Mouse (Mus musculus) intestine, postnatal 0 days (tissue): ENCODE results near the gene Smtnl1. TPM values are rescaled to one million over a fixed set of nuclear protein-coding genes. Genes with fewer than 3 reads are reported as not detected.

Experiments used
- ATAC-seq: fragments of 200-750 bp; cut with Nextera tagmentation; 2 replicates; pipeline ENCODE4 v1.8.0; 2017; ENCODE audit warnings: mild to moderate bottlenecking, moderate TSS enrichment, moderate library complexity
- H3K27ac ChIP-seq: fragments of 300-500 bp; sonication (generic); 2 replicates; pipeline ENCODE4 v1.5.1; 2014; ENCODE audit warnings: mild to moderate bottlenecking, low read depth, low read length, moderate library complexity
- H3K27me3 ChIP-seq: fragments of 300-500 bp; sonication (generic); replicated peaks from 2 replicates; pipeline ENCODE4 v1.6.1; 2014; ENCODE audit warnings: low read length, mixed read lengths; ENCODE audit not compliant: control insufficient read depth, insufficient read depth
- H3K36me3 ChIP-seq: fragments of 300-500 bp; sonication (generic); 2 replicates; pipeline ENCODE4 v1.6.1; 2014; ENCODE audit warnings: mild to moderate bottlenecking, moderate library complexity; ENCODE audit not compliant: control insufficient read depth, insufficient read depth
- H3K4me1 ChIP-seq: fragments of 300-500 bp; sonication (generic); replicated peaks from 2 replicates; pipeline ENCODE4 v1.6.1; 2014; ENCODE audit warnings: antibody characterized with exemption, low read length, mixed read lengths; ENCODE audit not compliant: control insufficient read depth, insufficient read depth
- H3K4me2 ChIP-seq: fragments of 300-500 bp; sonication (generic); replicated peaks from 2 replicates; pipeline ENCODE4 v1.6.1; 2014; ENCODE audit warnings: low read depth, mild to moderate bottlenecking, moderate library complexity
- H3K4me3 ChIP-seq: fragments of 300-500 bp; sonication (generic); 2 replicates; pipeline ENCODE4 v1.5.1; 2014; ENCODE audit warnings: low read depth, low read length
- H3K9ac ChIP-seq: fragments of 300-500 bp; sonication (generic); 2 replicates; pipeline ENCODE4 v1.6.1; 2014; ENCODE audit warnings: mild to moderate bottlenecking, low read depth, low read length
- H3K9me3 ChIP-seq: fragments of 300-500 bp; sonication (generic); 2 replicates; pipeline ENCODE4 v1.6.1; 2016; ENCODE audit warnings: mixed run types; ENCODE audit not compliant: control insufficient read depth
- CTCF ChIP-seq: sonication (generic); IDR thresholded peaks from 2 replicates; pipeline ENCODE4 v1.5.1; 2016; ENCODE audit warnings: low read depth, mild to moderate bottlenecking, control low read depth, antibody characterized with exemption, moderate library complexity
- WGBS: fragments of 180-500 bp; shearing (Covaris S2); extraction: QIAGEN DNeasy Blood & Tissue Kit; methylation state at CpG from one replicate; pipeline ENCODE4 v1.1.7; 2014; 5-methylcytosine and 5-hydroxymethylcytosine counted together
- polyA plus RNA-seq: library from polyadenylated mRNA; unstranded; fragments of >200 nt; fragmentation: Nextera tagmentation; extraction: Ambion mirVana; gene quantifications from 2 replicates; pipeline ENCODE4 v1.2.1, GENCODE M21; 2015

Gene Smtnl1
- polyA plus RNA-seq, 1 experiment from 2014 or later: 0.46 TPM

DNA sequence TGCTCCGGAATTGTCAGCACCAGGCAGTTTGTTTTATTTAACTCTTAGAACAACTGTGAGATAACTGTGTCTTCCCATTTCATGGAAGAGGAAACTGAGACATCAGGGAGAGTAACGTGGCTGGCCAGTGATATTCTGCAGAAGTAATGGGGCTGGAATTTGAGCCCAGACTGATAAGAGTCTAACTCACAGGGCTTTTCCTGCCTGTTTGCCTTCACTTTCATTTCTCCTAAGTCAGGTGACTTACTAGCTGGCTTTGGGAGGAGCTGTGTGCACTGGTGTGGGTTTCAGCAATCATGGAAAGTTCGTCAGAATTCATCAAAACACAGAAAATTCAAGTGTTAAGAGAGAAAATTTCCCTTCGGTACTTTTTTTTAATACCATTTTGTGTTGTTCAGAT, 22.1 kb downstream of the Smtnl1 start:
- no peak overlapping the region for H3K27ac ChIP-seq
- H3K4me1 ChIP-seq: no peaks in the 10 kb centered on the region; the same call in 1 of the 2 replicates
- H3K4me2 ChIP-seq: peak overlapping the region; percentile 92
- peak; percentile 61 for ATAC-seq
- H3K4me3 ChIP-seq: no peak overlapping the region
- H3K9me3 ChIP-seq: peaks cover 4% of the 10 kb centered on the region; the same call in 1 of the 2 replicates
- no peak for TF ChIP-seq CTCF
- H3K36me3 ChIP-seq: peaks cover 16% of the 10 kb centered on the region; the same call in 1 of the 2 replicates
- no peak overlapping the region for H3K9ac ChIP-seq
- H3K27me3 ChIP-seq: no peaks in the 10 kb centered on the region
- WGBS: 62% methylated on average over 4 of the region's 4 CpGs

DNA sequence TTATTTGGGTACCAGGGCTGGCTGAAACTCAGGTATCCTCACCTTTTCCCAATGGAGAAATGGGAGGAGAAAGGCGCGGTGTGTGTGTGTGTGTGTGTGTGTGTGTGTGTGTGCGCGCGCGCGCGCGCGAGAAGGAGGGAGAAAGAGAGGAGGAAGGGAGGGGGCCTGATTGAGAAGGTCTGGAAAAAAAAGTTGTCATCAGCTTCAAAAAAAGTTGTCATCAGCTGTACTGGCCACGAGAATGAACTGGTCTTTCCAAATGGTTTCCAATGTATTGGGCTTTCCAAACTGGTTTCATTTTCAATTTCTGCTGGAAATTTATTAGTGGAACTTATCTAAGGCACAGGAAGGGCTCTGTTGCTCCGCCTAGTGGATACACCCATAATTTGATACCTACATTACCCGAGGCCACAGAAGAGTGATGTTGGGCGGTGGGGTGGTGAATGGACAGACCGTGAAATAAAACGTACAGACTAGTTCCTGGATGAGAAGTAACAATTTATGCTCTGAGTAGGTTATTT, 23.4 kb downstream of the Smtnl1 start:
- peak overlapping the region; percentile 38 for H3K9ac ChIP-seq
- H3K4me1 ChIP-seq: no peaks in the 10 kb centered on the region; the same call in 1 of the 2 replicates
- peak; percentile 85 for TF ChIP-seq CTCF
- 0% methylated on average over 14 of the region's 16 CpGs for WGBS
- ATAC-seq: peak; percentile 49
- no peaks in the 10 kb centered on the region for H3K27me3 ChIP-seq
- peak overlapping the region; percentile 92 for H3K4me2 ChIP-seq
- peaks cover 5% of the 10 kb centered on the region; the same call in 1 of the 2 replicates for H3K36me3 ChIP-seq
- H3K4me3 ChIP-seq: peak overlapping the region; percentile 62
- peak overlapping the region; percentile 69 for H3K27ac ChIP-seq
- H3K9me3 ChIP-seq: peaks cover 13% of the 10 kb centered on the region; the same call in 1 of the 2 replicates

DNA sequence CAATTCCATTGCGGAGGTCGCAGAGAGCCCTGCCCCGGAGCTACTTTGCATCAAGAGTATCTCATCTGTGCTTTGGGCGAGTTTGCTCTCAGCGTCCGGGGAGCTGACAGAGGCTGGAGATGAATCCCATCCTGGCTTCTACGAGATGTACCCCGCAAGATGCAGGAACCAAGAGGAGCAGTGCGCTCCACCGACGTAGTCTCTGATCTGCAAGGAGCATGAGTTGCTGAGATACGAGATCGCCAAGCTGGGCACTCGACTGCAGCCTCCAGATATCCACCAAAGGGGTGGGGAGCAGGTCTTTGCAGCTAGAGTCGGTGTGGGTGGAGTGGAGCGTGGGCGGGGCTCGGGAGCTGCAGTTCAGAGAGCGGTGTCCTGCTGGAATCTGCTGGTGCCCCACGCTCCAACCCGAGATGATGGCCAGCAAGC, 23.9 kb downstream of the Smtnl1 start, which contains the start of gene Ube2l6:
Gene Ube2l6 (plus strand): TSS at position 336 of the 429 bp plus-strand sequence.
- Histone ChIP-seq H3K36me3 (no peaks in the 10 kb centered on the region), H3K4me1 (no peaks in the 10 kb centered on the region; the same call in 1 of the 2 replicates), H3K4me2 (peak within 1 kb of the TSS; percentile 92), H3K9me3 (peaks cover 13% of the 10 kb centered on the region; the same call in 1 of the 2 replicates), H3K9ac (peak within 1 kb of the TSS; percentile 38), H3K27me3 (no peaks in the 10 kb centered on the region), H3K4me3 (peak within 1 kb of the TSS; percentile 62), H3K27ac (peak within 1 kb of the TSS; percentile 69)
- peak; percentile 46 for ATAC-seq
- 1% methylated on average over 21 of the region's 21 CpGs for WGBS
- no peak for TF ChIP-seq CTCF

DNA sequence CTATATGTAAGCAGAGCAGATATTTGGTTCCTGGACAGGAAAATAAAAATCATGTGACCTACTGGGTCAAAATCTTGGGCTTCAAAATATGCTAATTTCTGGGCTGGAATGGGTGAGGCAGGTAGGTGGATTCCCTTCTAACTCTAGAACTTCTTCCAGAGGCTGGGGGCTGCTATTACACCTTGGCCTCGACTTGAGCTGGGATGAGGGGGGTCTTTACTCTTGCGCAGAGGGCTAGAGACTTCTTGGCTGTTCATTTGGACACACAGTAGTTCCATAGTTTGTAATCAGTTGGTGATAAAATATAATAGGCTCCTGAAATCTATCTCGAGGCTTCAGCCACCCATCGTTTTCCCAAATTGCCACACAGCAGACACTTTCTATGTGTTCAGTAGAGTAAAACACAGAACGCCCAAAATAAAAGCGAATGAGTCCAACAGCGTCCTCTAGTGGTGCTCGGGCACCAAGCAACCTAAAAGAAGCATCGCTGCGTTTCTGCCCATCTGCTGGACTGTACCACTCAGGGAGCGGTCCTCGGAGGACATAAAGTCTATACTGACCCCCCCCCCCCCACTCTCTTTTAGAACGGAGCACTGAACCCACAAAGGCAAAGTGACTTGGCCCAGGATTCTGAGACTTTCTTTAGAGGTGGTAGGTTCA, 24.5 kb downstream of the Smtnl1 start:
- peaks cover 13% of the 10 kb centered on the region; the same call in 1 of the 2 replicates for H3K9me3 ChIP-seq
- no peaks in the 10 kb centered on the region for H3K27me3 ChIP-seq
- TF ChIP-seq CTCF: peak; percentile 86
- H3K27ac ChIP-seq: peak overlapping the region; percentile 69; the same call in 1 of the 2 replicates
- peak overlapping the region; percentile 62 for H3K4me3 ChIP-seq
- ATAC-seq: peak; percentile 31; the same call in 1 of the 2 replicates
- H3K36me3 ChIP-seq: no peaks in the 10 kb centered on the region
- peak overlapping the region; percentile 38; the same call in 1 of the 2 replicates for H3K9ac ChIP-seq
- H3K4me2 ChIP-seq: peak overlapping the region; percentile 92
- 13% methylated on average over 13 of the region's 13 CpGs for WGBS
- H3K4me1 ChIP-seq: no peaks in the 10 kb centered on the region; the same call in 1 of the 2 replicates

DNA sequence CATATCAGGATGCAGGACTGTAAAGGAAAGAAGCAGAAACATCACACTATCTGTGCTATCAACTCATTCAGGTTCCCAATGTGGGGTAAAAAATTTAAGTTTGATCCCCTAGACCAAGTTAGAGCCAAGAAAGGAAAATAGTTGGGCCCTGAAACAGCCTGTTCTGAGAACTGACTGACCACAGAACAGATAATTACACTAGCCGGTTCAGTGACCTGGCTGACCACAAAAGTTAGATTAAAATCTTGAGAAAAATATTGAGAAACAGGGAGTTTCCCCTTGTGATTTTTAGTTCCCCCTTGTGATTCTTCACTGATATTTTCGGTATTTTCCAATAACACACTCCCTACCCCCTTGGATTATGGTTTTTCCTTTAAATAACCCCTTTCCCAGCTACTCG, 28.6 kb downstream of the Smtnl1 start:
- no peak for ATAC-seq

DNA sequence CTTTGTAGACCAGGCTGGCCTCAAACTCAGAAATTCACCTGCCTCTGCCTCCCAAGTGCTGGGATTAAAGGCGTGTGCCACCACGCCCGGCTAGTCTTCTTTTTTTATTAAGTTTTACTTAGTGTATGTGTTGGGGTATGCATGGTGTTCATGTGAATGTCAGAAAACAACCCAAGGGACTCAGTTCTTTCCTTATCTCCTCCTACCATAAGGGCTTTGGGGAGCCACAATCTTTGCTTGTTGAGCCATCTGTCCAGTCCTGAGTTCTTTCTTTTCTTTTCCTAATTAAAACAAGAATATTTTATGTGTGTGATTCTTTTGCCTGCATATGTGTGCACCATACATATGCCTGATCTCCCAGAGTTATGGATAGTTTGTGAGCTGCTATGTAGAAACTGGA, 29.3 kb downstream of the Smtnl1 start:
- 95% methylated on average over 3 of the region's 3 CpGs for WGBS
- Histone ChIP-seq H3K4me3 (no peak overlapping the region), H3K27ac (no peak overlapping the region), H3K9ac (no peak overlapping the region), H3K9me3 (peaks cover 13% of the 10 kb centered on the region; the same call in 1 of the 2 replicates), H3K4me1 (no peaks in the 10 kb centered on the region), H3K27me3 (no peaks in the 10 kb centered on the region), H3K36me3 (no peaks in the 10 kb centered on the region), H3K4me2 (no peak overlapping the region)
- TF ChIP-seq CTCF: no peak
- no peak for ATAC-seq

More for the DNA sequence above, 28.6 kb downstream of the Smtnl1 start:
- TF ChIP-seq CTCF: no peak
- Histone ChIP-seq H3K4me3 (no peak overlapping the region), H3K4me2 (no peak overlapping the region), H3K9me3 (peaks cover 13% of the 10 kb centered on the region; the same call in 1 of the 2 replicates), H3K4me1 (no peaks in the 10 kb centered on the region; the same call in 1 of the 2 replicates), H3K27me3 (no peaks in the 10 kb centered on the region), H3K9ac (no peak overlapping the region), H3K27ac (no peak overlapping the region), H3K36me3 (no peaks in the 10 kb centered on the region)
- WGBS: 79% methylated on average over 3 of the region's 3 CpGs
